Mouse (Mus musculus) forebrain, embryonic 15.5 days (tissue): ENCODE measurements at regions not wholly inside any gene's neighbourhood (a gene's known extent, or its start where the extent isn't known, plus 50 kb on each side); places are given as distances from the start of the nearest gene placed in this dataset.

Source experiments
- ATAC-seq: fragments of 200-750 bp; cut with Nextera tagmentation; replicated peaks from 2 replicates; pipeline ENCODE4 v1.8.0; 2017; ENCODE audit warnings: mild to moderate bottlenecking, moderate TSS enrichment, moderate library complexity
- H3K27ac ChIP-seq: fragments of 300-500 bp; sonication (generic); replicated peaks from 2 replicates; pipeline ENCODE4 v1.5.1; 2015; ENCODE audit warnings: mild to moderate bottlenecking, inconsistent platforms
- H3K27me3 ChIP-seq: fragments of 300-500 bp; sonication (generic); 2 replicates; pipeline ENCODE4 v1.6.1; 2015; ENCODE audit warnings: inconsistent platforms
- H3K36me3 ChIP-seq: fragments of 300-500 bp; sonication (generic); 2 replicates; pipeline ENCODE4 v1.6.1; 2015; ENCODE audit warnings: mild to moderate bottlenecking, inconsistent platforms
- H3K4me1 ChIP-seq: fragments of 300-500 bp; sonication (generic); 2 replicates; pipeline ENCODE4 v1.6.1; 2015; ENCODE audit warnings: inconsistent platforms
- H3K4me2 ChIP-seq: fragments of 300-500 bp; sonication (generic); replicated peaks from 2 replicates; pipeline ENCODE4 v1.6.1; 2015; ENCODE audit warnings: mild to moderate bottlenecking, inconsistent platforms
- H3K4me3 ChIP-seq: fragments of 300-500 bp; sonication (generic); 2 replicates; pipeline ENCODE4 v1.5.1; 2015; ENCODE audit warnings: mild to moderate bottlenecking, inconsistent platforms
- H3K9ac ChIP-seq: fragments of 300-500 bp; sonication (generic); replicated peaks from 2 replicates; pipeline ENCODE4 v1.6.1; 2015; ENCODE audit warnings: mild to moderate bottlenecking, inconsistent platforms
- H3K9me3 ChIP-seq: fragments of 300-500 bp; sonication (generic); 2 replicates; pipeline ENCODE4 v1.6.1; 2016; ENCODE audit warnings: inconsistent platforms
- WGBS: fragments of 180-500 bp; shearing (Covaris S2); methylation state at CpG from one replicate; pipeline ENCODE4 v1.1.7; 2015; ENCODE audit warnings: mixed read lengths; 5-methylcytosine and 5-hydroxymethylcytosine counted together

GRCm38 (mm10) chr12:92353386-92354257, 504.7 kb upstream of the Sel1l start:
- peak; percentile 69 for ATAC-seq
- H3K36me3 ChIP-seq, result no peaks in the 10 kb centered on the region
- H3K4me1 ChIP-seq, result no peaks in the 10 kb centered on the region; the same call in 1 of the 2 replicates
- no peak overlapping the region for H3K27ac ChIP-seq
- H3K4me2 ChIP-seq, result no peak overlapping the region
- 12% methylated on average over 4 of the region's 4 CpGs for WGBS
- H3K4me3 ChIP-seq, result no peak overlapping the region
- no peaks in the 10 kb centered on the region for H3K27me3 ChIP-seq
- H3K9me3 ChIP-seq, result no peaks in the 10 kb centered on the region
- H3K9ac ChIP-seq, result no peak overlapping the region

- no peaks in the 10 kb centered on the region for H3K36me3 ChIP-seq
- no peak overlapping the region for H3K4me2 ChIP-seq
- WGBS, result 50% methylated on average over 1 of the region's 1 CpGs
- no peak for ATAC-seq
- no peaks in the 10 kb centered on the region for H3K27me3 ChIP-seq
- no peak overlapping the region for H3K27ac ChIP-seq
- no peaks in the 10 kb centered on the region for H3K9me3 ChIP-seq
- no peaks in the 10 kb centered on the region for H3K4me1 ChIP-seq
- no peak overlapping the region for H3K4me3 ChIP-seq
- H3K9ac ChIP-seq, result no peak overlapping the region
These were observed 469.3 kb upstream of the Sel1l start for GRCm38 (mm10) chr12:92318241-92318640.

GRCm38 (mm10) chr12:92317609-92318008, 468.7 kb upstream of the Sel1l start:
- no peaks in the 10 kb centered on the region for H3K9me3 ChIP-seq
- no peaks in the 10 kb centered on the region for H3K36me3 ChIP-seq
- no peak overlapping the region for H3K27ac ChIP-seq
- H3K4me2 ChIP-seq, result no peak overlapping the region
- WGBS, result 95% methylated on average over 3 of the region's 3 CpGs
- no peak overlapping the region for H3K9ac ChIP-seq
- H3K4me1 ChIP-seq, result no peaks in the 10 kb centered on the region
- H3K4me3 ChIP-seq, result no peak overlapping the region
- ATAC-seq, result no peak
- H3K27me3 ChIP-seq, result no peaks in the 10 kb centered on the region

- Histone ChIP-seq H3K36me3 (no peaks in the 10 kb centered on the region), H3K4me2 (no peak overlapping the region), H3K9ac (no peak overlapping the region), H3K27me3 (no peaks in the 10 kb centered on the region), H3K9me3 (no peaks in the 10 kb centered on the region), H3K4me3 (no peak overlapping the region), H3K4me1 (no peaks in the 10 kb centered on the region), H3K27ac (no peak overlapping the region)
- ATAC-seq, result no peak
These were observed 467.3 kb upstream of the Sel1l start for GRCm38 (mm10) chr12:92316285-92316684.

GRCm38 (mm10) chr12:92315820-92316219, 466.9 kb upstream of the Sel1l start:
- Histone ChIP-seq H3K9me3 (no peaks in the 10 kb centered on the region), H3K9ac (no peak overlapping the region), H3K36me3 (no peaks in the 10 kb centered on the region), H3K4me3 (no peak overlapping the region), H3K4me2 (no peak overlapping the region), H3K27ac (no peak overlapping the region), H3K27me3 (no peaks in the 10 kb centered on the region), H3K4me1 (no peaks in the 10 kb centered on the region)
- no peak for ATAC-seq
- WGBS, result 86% methylated on average over 2 of the region's 2 CpGs

- 15% methylated on average over 14 of the region's 14 CpGs for WGBS
- H3K27me3 ChIP-seq, result no peaks in the 10 kb centered on the region
- no peak overlapping the region for H3K4me3 ChIP-seq
- H3K9ac ChIP-seq, result no peak overlapping the region
- peaks cover 14% of the 10 kb centered on the region; the same call in 1 of the 2 replicates for H3K4me1 ChIP-seq
- peak overlapping the region; percentile 27; the same call in 1 of the 2 replicates for H3K27ac ChIP-seq
- H3K4me2 ChIP-seq, result peak overlapping the region; percentile 23
- no peaks in the 10 kb centered on the region for H3K9me3 ChIP-seq
- peak; percentile 92 for ATAC-seq
- H3K36me3 ChIP-seq, result no peaks in the 10 kb centered on the region
These were observed 454.1 kb upstream of the Sel1l start for GRCm38 (mm10) chr12:92302951-92303591.

- WGBS, result 73% methylated on average over 4 of the region's 4 CpGs
These were observed 445.9 kb upstream of the Sel1l start for GRCm38 (mm10) chr12:92294887-92295286.

GRCm38 (mm10) chr12:92293341-92293720, 444.4 kb upstream of the Sel1l start:
- H3K9ac ChIP-seq, result no peak overlapping the region
- H3K27me3 ChIP-seq, result no peaks in the 10 kb centered on the region
- no peak overlapping the region for H3K4me2 ChIP-seq
- ATAC-seq, result peak; percentile 44
- H3K4me1 ChIP-seq, result peaks cover 19% of the 10 kb centered on the region
- H3K4me3 ChIP-seq, result no peak overlapping the region
- H3K9me3 ChIP-seq, result no peaks in the 10 kb centered on the region
- no peaks in the 10 kb centered on the region for H3K36me3 ChIP-seq
- H3K27ac ChIP-seq, result peak overlapping the region; percentile 76

More at GRCm38 (mm10) chr12:92294887-92295286, 445.9 kb upstream of the Sel1l start:
- H3K9me3 ChIP-seq, result no peaks in the 10 kb centered on the region
- no peak overlapping the region for H3K9ac ChIP-seq
- no peak overlapping the region for H3K27ac ChIP-seq
- no peak overlapping the region for H3K4me3 ChIP-seq
- no peaks in the 10 kb centered on the region for H3K36me3 ChIP-seq
- no peak for ATAC-seq
- H3K27me3 ChIP-seq, result no peaks in the 10 kb centered on the region
- H3K4me2 ChIP-seq, result no peak overlapping the region
- H3K4me1 ChIP-seq, result peaks cover 19% of the 10 kb centered on the region

- Histone ChIP-seq H3K4me1 (peaks cover 19% of the 10 kb centered on the region), H3K9ac (0 out of 2 replicates have a peak overlapping the region, but pooled peaks have one; percentile 0), H3K4me3 (no peak overlapping the region), H3K4me2 (no peak overlapping the region), H3K36me3 (no peaks in the 10 kb centered on the region), H3K27me3 (no peaks in the 10 kb centered on the region), H3K27ac (peak overlapping the region; percentile 76), H3K9me3 (no peaks in the 10 kb centered on the region)
- ATAC-seq, result peak; percentile 87
- WGBS, result 3% methylated on average over 11 of the region's 11 CpGs
These were observed 443.7 kb upstream of the Sel1l start for GRCm38 (mm10) chr12:92292460-92293340.

- no peak for ATAC-seq
- 88% methylated on average over 1 of the region's 1 CpGs for WGBS
These were observed 442.5 kb upstream of the Sel1l start for GRCm38 (mm10) chr12:92291490-92291889.

GRCm38 (mm10) chr12:92285511-92285910, 436.6 kb upstream of the Sel1l start:
- no peaks in the 10 kb centered on the region for H3K4me1 ChIP-seq
- H3K4me2 ChIP-seq, result no peak overlapping the region
- no peak overlapping the region for H3K9ac ChIP-seq
- H3K36me3 ChIP-seq, result no peaks in the 10 kb centered on the region
- no peaks in the 10 kb centered on the region for H3K27me3 ChIP-seq
- WGBS, result 82% methylated on average over 5 of the region's 5 CpGs
- H3K27ac ChIP-seq, result no peak overlapping the region
- H3K9me3 ChIP-seq, result no peaks in the 10 kb centered on the region
- ATAC-seq, result no peak
- no peak overlapping the region for H3K4me3 ChIP-seq

More at GRCm38 (mm10) chr12:92291490-92291889, 442.5 kb upstream of the Sel1l start:
- Histone ChIP-seq H3K4me3 (no peak overlapping the region), H3K27me3 (no peaks in the 10 kb centered on the region), H3K9ac (no peak overlapping the region), H3K36me3 (no peaks in the 10 kb centered on the region), H3K4me1 (peaks cover 19% of the 10 kb centered on the region), H3K4me2 (no peak overlapping the region), H3K27ac (no peak overlapping the region), H3K9me3 (no peaks in the 10 kb centered on the region)

- H3K9me3 ChIP-seq, result no peaks in the 10 kb centered on the region
- no peak for ATAC-seq
- no peaks in the 10 kb centered on the region for H3K36me3 ChIP-seq
- 0 out of 2 replicates have a peak overlapping the region, but pooled peaks have one; percentile 29 for H3K27ac ChIP-seq
- no peak overlapping the region for H3K4me2 ChIP-seq
- 28% methylated on average over 1 of the region's 1 CpGs for WGBS
- H3K27me3 ChIP-seq, result no peaks in the 10 kb centered on the region
- no peak overlapping the region for H3K9ac ChIP-seq
- H3K4me3 ChIP-seq, result no peak overlapping the region
- H3K4me1 ChIP-seq, result no peaks in the 10 kb centered on the region
These were observed 431.5 kb upstream of the Sel1l start for GRCm38 (mm10) chr12:92280470-92280869.
